Mouse (Mus musculus): ENCODE measurements at regions not wholly inside any gene's neighbourhood (a gene's known extent, or its start where the extent isn't known, plus 50 kb on each side); places are given as distances from the start of the nearest gene placed in this dataset.

DNA sequence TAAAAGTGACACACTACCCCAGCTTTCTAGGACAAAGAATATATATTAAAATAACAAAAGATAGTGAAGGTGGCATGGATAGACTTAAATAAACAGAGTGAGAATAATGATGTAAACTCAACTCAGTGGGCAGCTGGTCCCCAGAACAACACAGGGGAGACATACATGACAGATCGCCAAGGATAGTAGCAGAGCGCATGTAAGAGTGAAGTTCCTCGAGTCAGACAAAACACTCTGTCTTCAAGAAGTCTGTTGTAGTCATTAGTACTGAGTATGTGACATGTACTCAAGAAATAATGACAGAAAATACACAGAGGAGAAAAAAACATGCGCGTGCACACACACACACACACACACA is 74.8 kb upstream of the Stxbp5l start:
- DNase-seq (ENCODE audit: low spot score in 2 of 2) = no peak

DNA sequence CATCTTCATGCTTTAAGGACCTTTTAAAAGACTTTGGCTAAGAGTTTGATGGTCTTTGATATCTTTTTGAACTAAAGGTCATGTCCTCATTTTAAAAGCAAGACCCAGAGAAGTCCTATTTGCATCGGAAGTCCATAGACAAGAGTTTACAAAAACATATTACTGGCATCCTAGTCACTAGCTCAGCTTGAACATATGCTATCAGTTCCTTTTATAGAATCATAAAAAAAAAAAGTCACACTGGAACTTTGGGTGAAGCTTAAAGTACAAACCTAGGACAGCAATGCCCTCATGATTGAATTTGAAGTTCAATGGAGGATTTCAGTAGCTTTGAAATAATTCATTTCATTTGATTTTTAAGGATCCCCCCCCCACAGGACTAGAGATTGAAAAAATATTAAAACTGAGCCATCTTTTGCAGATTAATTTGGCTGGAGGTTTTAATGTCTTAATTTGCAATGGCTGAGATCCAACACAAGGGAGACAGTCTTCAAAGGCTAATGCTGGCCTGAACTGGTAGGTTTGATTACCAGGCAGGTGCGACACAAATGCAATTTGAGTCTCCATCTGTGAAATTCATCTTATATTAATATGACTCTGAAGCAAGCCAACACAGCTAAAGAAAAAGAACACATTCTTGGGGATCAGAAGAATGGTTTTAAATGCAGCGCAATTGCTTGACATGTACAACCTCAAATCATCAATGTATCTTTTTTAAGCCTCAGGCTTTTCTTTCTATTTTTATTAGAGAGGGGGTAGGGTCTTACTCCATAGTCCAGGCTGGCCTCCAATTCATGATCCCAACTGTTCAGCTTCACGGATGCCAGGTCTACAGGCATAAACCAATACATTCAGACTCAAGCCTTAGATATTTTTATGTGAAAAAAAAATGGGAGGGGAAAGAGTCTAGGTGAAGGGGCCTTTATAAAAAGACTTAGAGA is 74.1 kb upstream of the Stxbp5l start:
- DNase-seq (ENCODE audit: low spot score in 2 of 2) = no peak

DNA sequence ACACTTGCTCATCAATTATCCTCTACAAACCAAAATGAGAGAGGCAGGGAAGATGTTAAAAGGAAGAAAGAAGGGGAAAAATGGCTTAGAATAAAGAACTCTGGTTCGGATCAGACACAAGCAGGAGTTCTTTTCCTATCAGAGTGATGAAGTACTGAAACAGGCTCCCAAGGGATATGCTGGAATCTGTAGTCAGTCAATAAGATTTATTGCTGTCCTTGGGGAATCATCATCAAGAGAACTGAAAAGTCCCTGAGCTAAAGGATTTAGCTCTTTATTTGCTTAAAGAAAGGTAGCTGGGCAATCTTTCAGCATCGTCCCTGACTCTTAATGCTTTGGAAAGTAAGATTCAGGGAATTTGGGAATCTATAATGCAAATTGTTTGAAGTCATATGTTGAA is 71.2 kb upstream of the Stxbp5l start:
- no peak for DNase-seq (ENCODE audit: low spot score in 2 of 2)

DNA sequence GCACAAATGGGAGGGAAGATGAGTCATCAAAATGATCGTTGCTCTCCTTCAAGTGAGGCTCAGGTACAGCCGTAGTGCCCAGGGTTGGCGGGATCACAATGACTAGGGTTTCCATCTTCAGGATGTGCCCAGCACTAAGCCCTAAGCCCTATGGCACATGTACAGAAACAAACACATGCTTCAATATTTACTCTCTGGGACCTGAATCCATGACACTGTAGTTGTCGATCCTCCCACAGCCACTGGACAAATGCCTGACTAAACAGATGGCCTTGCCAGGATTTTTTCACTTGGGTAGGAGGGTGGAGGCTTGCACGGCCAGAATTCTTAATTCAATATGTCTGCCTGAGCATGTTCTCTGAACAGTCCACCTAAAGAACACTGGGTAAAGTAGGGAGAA is 65.1 kb upstream of the Stxbp5l start:
- no peak for DNase-seq (ENCODE audit: low spot score in 2 of 2)

DNA sequence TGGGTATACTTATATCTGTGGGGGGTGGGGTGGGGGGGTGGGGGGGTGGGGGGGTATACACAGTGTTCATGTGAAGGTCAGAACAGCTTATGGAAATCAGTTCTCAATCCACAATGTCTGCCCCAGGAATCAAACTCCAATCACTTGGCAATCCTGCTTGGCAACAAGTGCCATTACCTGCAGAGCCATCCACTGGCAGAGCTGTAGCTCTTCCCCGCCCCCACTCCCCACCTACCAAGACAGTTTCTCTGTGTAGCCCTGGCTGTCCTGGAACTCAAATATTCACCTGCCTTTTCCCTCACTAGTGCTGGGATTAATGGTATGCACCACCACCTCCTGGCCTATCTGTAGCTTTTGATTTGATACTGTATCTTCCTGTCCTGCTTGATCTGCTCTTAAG is 61.0 kb upstream of the Stxbp5l start:
- no peak for DNase-seq (ENCODE audit: low spot score in 2 of 2)

DNA sequence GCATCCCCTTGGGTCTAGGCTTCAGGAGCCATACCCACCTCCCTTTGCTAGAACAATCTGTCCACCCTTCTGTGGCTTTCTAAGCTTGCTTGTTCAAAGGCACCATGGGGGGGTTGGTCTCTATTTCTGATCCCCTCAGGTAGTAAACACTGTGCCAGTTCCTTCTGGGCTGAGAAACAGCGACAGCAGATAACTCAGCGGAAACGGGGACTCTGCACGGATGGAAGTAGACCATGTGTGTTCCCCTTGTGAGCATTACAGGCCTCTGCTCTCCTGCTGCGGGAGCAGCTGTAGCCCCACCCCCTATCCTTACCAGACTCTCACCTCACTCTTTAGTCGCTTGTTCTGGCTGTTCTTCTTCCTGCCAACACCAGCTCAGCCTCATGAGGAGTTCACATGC is 58.2 kb upstream of the Stxbp5l start:
- no peak for DNase-seq (ENCODE audit: low spot score in 2 of 2)

DNA sequence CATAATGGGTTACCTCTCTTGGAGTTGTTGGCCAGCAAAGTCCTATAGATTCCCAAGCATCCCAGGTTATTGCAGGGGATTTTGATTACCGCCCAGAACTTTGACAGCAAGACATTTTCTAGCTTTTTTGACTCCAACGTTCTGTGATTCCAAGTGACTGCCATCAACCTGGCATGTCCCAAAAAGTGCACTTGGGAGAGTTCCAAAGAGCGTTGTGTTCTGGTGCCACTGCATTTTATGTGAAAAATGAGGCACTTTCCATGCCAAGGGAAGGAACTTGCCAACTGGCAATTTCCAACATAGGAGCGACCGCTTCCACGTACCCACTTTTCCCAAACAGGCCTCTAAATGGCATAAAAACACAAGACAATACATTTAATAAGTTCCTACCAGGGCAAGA is 57.7 kb upstream of the Stxbp5l start:
- no peak for DNase-seq (ENCODE audit: low spot score in 2 of 2)

DNA sequence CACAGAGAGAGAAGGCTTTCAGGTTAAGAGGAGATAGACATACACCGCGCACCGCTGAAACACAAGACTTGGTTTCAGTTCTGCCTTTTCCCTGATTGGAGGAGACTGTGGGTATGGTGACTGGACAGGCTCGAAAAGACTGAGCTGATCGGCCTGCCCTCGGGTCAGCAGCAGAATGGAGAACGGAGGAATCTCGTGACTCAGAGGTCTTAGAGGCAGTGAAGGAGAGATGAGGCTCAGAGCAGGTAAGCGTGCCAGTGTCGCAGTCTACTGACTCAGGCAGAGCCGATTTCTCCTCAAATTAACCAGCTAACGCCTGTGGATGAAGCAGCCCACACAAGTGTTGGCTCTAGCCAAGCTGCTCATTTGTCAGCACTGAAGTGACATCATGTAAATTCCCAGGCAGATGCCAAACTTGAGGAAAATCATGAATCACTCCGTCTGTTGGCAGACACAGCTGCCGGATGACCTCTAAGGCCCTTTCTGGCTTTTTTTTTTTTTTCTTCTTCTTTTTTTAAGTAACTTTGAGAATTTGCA is 55.9 kb upstream of the Stxbp5l start:
- peak in 1 of 2 experiments; percentile 12 for DNase-seq (ENCODE audit: low spot score in 2 of 2)
